Mouse (Mus musculus): Measurements from ENCODE around the gene Gprin1.
"Not testable (repeated sequence)": the region's sequence is repeated elsewhere in the genome, so short reads cannot be mapped to it uniquely, and the experiment has no call there.

Gprin1 gene

DNA sequence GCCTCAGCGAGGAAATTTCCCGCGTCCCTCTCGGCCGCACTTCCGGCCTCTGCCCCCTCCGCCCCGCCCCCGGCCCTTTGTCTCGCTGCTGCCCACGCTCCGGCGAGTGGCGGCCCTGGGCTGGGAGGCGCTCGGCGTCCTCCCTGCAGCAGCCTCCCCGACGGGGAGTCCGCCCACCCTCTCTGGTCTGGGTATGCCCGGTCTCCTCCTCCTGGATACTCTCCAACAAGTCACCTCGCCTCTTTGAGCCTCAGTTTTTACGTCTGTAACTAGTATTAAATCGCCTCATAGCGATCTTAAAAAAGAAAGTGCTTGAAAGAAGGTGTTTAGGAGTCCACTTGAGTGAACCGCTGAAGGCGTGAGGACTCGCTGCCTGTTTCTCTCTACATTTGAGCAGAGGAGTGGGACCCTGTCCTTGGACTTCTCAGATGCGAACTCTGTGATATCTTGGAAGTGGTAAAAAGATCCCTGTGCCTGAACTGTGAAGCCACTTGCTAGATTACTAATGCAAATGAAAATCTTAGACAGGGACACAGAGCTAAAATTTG, at the start of gene Gprin1:
Gene Gprin1 (minus strand): TSS at position 11 of the 548 bp plus-strand sequence.
- no peak for DNase-seq (ENCODE audit: low spot score)

DNA sequence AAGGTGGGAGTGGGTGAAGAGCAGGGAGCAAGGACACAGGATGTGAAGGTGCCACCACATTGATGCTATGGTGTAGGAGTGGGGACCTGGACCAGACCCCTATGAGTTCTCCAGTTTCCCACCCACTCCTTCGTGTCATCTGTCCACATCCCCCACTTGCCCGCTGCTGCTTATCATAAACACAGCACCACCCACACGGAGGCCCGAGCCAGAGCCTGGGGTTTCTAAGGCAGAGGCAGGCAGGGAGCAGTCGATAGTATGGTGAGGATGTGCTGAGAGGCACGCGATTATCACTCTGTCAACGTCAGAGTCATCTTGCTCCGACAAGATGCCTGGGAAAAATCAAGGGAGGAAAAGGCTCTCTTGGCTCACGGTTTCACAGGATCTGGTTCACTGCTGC, 49.1 kb upstream of the Gprin1 start:
- DNase-seq (ENCODE audit: low spot score) = no peak

DNA sequence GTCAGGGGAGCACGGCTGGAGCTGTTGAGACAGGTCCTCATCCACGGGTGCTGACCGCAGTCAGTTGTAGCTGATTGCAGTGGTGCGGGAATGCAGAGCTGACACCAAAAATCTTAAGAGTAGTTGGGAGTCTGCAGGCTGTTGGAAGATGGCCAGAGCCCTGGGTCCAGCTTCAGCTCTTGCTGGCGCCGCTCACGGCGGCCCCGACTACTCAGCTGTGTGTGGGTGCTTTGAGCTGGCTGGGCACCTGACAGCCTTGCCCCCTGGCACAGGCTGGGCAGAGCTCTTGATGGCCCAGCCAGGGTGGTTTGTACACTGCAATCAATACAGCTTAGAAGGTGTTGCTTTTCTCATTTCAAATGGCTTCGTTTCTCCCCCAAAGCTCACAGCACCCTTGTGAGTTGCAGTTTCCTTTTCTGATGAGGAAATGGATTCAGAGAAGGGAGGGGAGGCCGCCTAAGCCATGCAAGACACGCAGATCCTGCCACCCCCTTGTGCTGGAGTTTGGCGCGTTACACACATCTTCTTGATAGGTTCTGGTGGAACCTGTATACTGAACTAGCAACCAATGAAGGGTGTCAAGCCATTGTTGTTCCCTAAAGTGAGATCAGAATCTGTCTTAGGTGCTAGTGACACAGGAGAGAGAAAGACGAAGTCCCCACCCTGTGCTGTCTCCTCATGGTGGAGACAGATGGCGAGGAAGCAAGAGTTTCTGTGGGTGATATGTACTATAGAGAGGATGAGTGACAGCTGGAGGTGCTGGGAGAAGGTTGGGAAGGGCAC, 48.4 kb upstream of the Gprin1 start:
- DNase-seq (ENCODE audit: low spot score) = no peak

- peak; percentile 80 for DNase-seq (ENCODE audit: low spot score)
Measured at GRCm38 (mm10) chr13:54797356-54797755, 47.7 kb upstream of the Gprin1 start.

DNA sequence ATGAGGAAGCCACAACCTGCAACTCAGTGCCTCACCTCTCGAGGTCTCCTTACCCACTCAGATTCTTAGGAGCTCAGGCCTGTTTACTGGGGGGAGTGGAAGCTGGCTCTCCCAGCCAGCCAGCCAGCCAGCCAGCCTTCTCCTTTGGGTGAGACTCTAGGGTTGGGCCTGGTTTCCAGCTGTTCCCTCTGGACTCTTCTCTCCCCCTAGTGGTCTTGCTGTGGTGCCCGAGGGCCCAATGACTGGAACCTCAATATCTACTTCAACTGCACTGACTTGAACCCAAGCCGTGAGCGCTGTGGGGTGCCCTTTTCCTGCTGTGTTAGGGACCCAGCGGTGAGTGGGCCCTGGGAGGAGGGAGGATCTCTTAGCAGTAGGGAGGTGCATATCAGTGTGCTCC, 45.2 kb upstream of the Gprin1 start:
- no peak for DNase-seq (ENCODE audit: low spot score)

- DNase-seq (ENCODE audit: low spot score) = no peak
Measured at GRCm38 (mm10) chr13:54794002-54794577, 44.4 kb upstream of the Gprin1 start.

DNA sequence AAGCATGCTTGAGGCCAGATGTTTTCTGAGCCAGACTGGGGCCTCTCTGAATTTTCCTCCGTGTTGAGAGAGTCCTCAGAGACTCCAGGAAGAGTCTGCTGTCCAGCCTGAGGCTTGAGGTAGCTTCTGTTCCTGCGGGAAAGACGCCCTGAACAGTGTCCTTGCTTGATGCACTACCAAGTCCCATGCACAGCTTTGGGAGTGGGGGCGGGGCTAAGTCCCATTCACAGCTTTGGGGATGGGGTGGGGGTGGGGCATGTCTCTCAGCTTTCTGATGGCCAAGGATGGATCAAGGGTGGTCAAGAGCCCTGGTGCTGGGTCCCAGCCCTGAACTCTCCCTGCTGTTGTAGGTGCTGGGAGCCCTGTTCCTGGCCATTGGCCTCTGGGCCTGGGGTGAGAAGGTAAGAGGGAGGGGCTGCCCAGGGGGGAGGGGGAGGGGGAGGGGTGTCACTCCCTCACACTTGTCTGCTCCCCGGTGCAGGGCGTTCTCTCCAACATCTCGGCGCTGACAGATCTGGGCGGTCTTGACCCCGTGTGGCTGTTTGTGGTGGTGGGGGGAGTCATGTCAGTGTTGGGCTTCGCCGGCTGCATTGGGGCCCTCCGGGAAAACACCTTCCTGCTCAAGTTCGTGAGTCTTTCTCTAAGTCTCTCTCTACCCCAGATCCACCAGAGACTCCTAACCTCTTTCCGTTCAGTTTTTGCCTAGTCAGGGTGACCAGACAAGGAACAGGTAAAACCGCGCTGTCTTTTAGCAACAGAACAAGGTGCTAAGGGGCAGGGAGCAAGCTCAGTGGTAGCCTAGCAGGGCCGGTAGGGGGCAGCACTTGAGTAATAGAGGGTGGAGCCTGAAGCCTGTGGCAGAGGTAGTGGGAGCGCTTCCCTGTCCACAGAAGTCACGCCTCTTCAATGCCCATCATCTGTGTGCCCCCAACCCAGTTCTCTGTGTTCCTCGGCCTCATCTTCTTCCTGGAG, 42.9 kb upstream of the Gprin1 start:
- peak; percentile 38 for DNase-seq (ENCODE audit: low spot score)

DNA sequence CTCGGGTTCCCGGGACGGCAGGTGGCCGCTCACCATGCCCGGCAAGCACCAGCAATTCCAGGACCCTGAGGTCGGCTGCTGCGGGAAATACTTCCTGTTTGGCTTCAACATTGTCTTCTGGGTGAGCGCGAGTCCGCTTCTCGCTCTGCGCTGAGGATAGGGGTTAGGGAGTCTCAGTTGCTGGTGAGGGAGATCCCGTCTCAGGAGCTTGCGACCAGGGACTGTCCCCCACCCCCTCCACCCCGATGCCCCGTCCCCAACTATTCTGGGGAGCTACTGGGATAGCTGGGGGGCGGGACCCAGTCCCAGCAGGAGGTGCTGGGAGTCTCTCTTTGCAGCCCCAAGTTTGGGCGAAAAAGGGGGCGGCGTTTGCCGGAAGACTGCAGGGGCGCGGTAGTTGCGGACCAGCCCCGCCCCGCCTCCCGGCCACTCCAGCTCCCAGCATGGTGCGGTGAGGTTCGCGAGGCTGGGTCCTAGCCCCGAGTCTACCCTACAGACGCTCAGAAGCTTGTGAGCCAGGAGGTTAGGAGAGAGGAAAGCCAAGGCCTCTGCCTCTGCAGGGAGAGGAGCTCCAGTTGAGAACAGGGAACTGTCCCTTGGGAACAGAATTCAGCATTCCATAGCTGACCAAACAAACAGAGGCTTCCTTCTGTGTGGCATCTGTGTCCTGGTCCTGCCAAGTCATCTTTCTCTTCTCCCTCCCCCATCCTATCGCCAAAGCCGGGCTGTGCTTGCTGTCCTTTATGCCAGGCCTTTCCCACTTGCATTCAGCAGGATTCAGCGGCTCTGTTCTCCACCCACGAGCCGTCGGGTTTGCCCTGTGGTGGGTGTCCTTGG, 40.1 kb upstream of the Gprin1 start:
- peak; percentile 54 for DNase-seq (ENCODE audit: low spot score)

DNA sequence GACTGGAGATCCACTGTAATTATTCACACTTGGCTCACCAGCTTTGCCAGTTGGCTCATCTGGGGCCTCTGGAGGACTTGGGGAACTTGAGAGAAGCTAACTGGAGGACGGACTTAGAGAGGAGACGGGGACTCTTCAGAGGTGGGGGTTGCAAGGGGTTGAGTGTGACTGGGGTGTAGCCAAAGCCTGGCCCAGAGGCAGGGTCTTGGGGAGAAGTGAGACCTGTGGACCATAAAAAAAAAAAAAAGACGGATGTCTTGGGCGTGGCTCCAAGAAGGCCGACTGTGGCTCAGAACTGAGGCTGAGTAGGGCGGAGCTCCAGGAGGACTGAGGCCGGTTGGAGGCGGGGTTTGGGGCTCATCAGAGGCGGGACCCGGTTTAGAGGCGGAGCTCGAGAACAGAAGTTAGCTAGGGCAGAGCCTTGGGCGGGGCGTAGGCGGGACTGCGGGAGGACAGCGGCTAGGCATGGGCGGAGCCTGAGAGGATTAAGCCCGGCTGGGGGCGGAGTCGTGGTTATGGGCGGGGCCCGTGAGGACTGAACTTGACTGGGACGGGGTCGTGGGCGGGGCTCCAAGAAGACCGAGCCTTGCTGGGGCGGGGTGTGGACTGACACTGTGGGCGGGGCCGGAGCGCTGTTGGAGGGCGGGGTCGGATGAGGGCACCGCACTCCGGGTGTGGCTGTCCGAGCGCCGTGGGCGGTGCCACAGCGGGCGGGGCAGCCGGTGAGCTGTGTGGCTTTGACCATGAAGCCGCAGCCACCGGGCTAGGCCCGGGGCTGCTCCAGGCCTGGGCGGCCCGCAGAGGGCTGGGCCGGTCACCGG, 39.3 kb upstream of the Gprin1 start, which contains the start of gene Tspan17:
Gene Tspan17 (plus strand): TSS at position 638 of the 821 bp plus-strand sequence.
- peak; percentile 99 for DNase-seq (ENCODE audit: low spot score)

GRCm38 (mm10) chr13:54787591-54787990, 37.9 kb upstream of the Gprin1 start:
- DNase-seq (ENCODE audit: low spot score) = not testable (repeated sequence)

GRCm38 (mm10) chr13:54783698-54784097, 34.0 kb upstream of the Gprin1 start, which contains the start of gene Eif4e1b:
Eif4e1b (plus strand) TSS chr13:54783998.
- DNase-seq (ENCODE audit: low spot score) = no peak

- no peak for DNase-seq (ENCODE audit: low spot score)
Measured at GRCm38 (mm10) chr13:54783235-54783634, 33.6 kb upstream of the Gprin1 start.

DNA sequence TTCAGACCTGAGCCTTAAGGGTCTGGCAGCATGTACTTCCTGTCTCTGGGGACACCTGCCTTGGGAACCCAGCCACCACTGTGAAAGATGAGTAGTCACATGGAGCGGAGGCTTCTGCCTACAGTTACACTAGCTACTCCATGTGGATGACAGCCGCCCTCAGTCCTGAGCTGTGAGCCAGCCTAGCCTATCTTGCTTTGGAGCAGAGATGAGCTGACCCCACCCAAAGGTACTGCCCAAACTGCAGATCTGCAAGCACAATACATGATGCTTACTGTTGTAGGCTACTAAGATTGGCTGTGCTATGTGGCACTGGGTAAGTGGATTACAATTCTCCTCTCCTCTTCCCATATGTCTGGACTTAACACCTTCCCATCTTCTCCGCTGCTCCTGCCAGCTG, 31.4 kb upstream of the Gprin1 start:
- DNase-seq (ENCODE audit: low spot score) = no peak

GRCm38 (mm10) chr13:54780592-54780991, 30.9 kb upstream of the Gprin1 start:
- DNase-seq (ENCODE audit: low spot score) = no peak

DNA sequence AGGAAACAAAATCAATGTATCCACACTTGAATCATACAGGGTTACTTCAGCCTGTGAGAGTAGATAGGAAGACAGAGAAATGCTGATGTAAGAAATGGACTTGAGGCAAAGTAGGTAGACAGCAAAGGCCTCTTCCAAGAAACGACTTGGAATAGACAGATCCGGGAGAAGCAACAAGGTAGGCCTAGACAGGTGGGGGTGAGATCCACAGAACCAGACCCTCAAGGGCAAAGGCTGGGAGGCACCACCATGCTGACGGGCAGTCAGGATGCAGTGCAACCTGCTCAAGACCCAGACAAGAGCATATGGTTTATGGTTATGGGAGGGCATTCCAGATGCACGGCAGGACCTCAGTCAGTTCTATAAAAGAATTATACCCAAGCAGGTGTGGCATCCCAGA, 17.3 kb upstream of the Gprin1 start:
- DNase-seq (ENCODE audit: low spot score) = no peak

- peak; percentile 74 for DNase-seq (ENCODE audit: low spot score)
Measured at GRCm38 (mm10) chr13:54766192-54766768, 16.6 kb upstream of the Gprin1 start, which contains the start of gene Sncb. Sncb (minus strand) TSS chr13:54766595.

DNA sequence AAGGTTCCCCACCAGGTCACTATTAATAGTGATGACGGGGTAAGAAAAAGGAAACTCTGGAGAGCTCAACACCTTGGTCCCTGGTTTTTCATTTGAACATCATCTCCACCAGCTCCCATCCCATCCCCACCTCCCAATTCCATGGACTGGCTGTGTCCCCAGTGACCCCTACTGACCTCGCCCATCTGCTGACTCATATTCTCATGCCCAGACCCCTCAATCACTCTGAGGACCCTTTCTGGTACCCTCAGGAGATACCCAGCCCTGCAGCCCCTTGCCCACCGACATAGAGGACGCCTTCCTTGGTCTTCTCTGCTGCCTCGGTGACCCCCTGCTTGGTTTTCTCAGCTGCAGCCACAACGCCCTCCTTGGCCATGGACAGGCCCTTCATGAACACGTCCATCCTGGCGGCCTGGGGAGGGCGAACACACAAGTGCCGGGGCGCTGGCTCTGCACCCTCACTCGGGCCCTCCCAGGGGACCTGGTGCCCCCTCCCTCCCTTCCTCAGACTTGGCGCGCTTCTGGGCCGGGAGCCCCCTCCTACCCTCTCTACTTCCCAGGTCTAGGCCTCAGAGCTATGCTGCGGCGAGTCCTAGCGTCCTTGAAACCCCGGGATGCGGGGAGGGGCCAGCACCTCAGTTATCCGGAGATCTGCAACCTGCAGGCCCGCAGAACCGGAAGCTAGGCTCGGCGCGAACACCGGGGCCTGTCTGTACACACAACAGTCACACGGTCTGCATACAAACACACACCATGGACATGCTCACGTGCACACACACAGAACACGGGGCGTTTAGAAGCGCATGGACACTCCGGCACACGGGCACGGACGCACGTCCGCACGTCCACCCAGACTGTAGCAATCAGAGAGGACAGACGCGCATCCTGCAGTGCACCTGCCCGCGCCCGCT, 15.9 kb upstream of the Gprin1 start:
- DNase-seq (ENCODE audit: low spot score) = no peak

DNA sequence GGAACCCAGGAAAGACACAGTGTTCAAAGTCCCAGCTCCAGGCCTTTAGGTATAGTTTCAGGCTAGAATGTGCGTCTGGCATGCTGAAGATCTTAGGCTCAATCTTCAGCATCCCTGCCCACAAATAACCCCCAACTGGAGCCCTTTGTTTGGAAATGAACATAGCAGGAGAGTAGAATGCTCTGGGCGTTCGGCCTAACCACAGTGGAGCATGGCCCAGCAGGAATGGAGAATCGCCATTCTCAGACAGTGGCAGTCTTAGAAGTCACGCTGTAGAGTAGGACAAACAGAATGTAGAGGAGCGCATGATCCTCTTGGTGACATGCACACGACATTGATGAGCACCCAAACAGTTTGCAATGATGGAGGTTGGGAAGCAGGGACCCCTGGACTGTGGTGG, 11.2 kb upstream of the Gprin1 start:
- no peak for DNase-seq (ENCODE audit: low spot score)

Measured in embryo, embryonic 10.5 days (tissue).